10 mouse cellular contexts compared by ENCODE assay signal in genomic region chr10:62987341-62987740, GRCm38 (mm10). TPM values are rescaled to one million over a fixed set of nuclear protein-coding genes. Genes with fewer than 3 reads are reported as not detected.
A peak's percentile ranks its signal among the peaks of the same experiment; 100 is the strongest.
DNase-seq lines count a peak whose midpoint lies in the region; ATAC-seq and TF ChIP-seq lines count a peak whose summit lies in the region.
"Had no signal": no experiment of that assay in that cellular context is flagged by ENCODE, and none has a peak within 500 bp of the region (broad histone marks: within the 10 kb centered on the region; RNA-seq: fewer than 3 reads in every experiment).

No protein-coding gene starts in this region.

- ATAC-seq in liver, embryonic 11.5 days (replicated peaks; ENCODE audit: low FRiP score): no peak

- H3K36me3 ChIP-seq in liver, embryonic 11.5 days (ENCODE audit: control insufficient read depth, insufficient read depth, low read length): 0 out of 2 replicates have a peak, but pooled peaks cover 8% of the 10 kb centered on the region

- no peaks in the 10 kb centered on the region for H3K27me3 ChIP-seq in liver, embryonic 11.5 days (replicated peaks; ENCODE audit: control insufficient read depth, insufficient read depth, low read length)
- H3K27me3 ChIP-seq: limb, embryonic 13.5 days; stomach, embryonic 15.5 days had no signal

- no peak for TF ChIP-seq POLR2A in bone marrow macrophage, adult 2 months (IDR thresholded peaks at IDR 0.05; ENCODE audit: borderline replicate concordance, low read depth, low read length)

- intact Hi-C loops in gastrocnemius, postnatal 14 days (cut with DNase I; ENCODE audit: low total_unique reads): no loop called here

- H3K9ac ChIP-seq in liver, embryonic 11.5 days (ENCODE audit: low read depth, low read length): no peak overlapping the region
- H3K9ac ChIP-seq: limb, embryonic 13.5 days; stomach, embryonic 15.5 days had no signal

- peak; percentile 63 for TF ChIP-seq CTCF in bone marrow macrophage, adult 2 months (IDR thresholded peaks at IDR 0.05; ENCODE audit: low read depth, low read length)

- H3K9me3 ChIP-seq in liver, embryonic 11.5 days (ENCODE audit: control insufficient read depth, low read length): no peaks in the 10 kb centered on the region
- H3K9me3 ChIP-seq: limb, embryonic 13.5 days; stomach, embryonic 15.5 days had no signal

- H3K4me2 ChIP-seq in liver, embryonic 11.5 days: no peak overlapping the region
- H3K4me2 ChIP-seq: limb, embryonic 13.5 days; stomach, embryonic 15.5 days had no signal

- H3K4me1 ChIP-seq in liver, embryonic 11.5 days (replicated peaks; ENCODE audit: control insufficient read depth, insufficient read depth, low read length): no peaks in the 10 kb centered on the region
- H3K4me1 ChIP-seq in bone marrow macrophage, adult 2 months (ENCODE audit: control insufficient read depth, insufficient read depth, low read length): no peaks in the 10 kb centered on the region
- H3K4me1 ChIP-seq: limb, embryonic 13.5 days; stomach, embryonic 15.5 days had no signal

- no peak overlapping the region for H3K4me3 ChIP-seq in liver, embryonic 11.5 days (ENCODE audit: low read depth, low read length)
- H3K4me3 ChIP-seq in bone marrow macrophage, adult 2 months (ENCODE audit: insufficient read depth, low read length): no peak overlapping the region
- H3K4me3 ChIP-seq: limb, embryonic 13.5 days; stomach, embryonic 15.5 days had no signal

- no peak overlapping the region for H3K27ac ChIP-seq in liver, embryonic 11.5 days (ENCODE audit: low read depth, low read length)
- H3K27ac ChIP-seq in bone marrow macrophage, adult 2 months (ENCODE audit: insufficient read depth, low read depth, low read length): no peak overlapping the region
- H3K27ac ChIP-seq: limb, embryonic 13.5 days; stomach, embryonic 15.5 days had no signal

- DNase-seq in cerebellum, postnatal 4 days (ENCODE audit: low spot score in 2 of 2): peak; percentile 46
- DNase-seq in cerebellum, adult 9-10 months: no peak
- DNase-seq in liver: peak; percentile 64
- DNase-seq in liver, embryonic 11.5 days (ENCODE audit: low spot score): no peak
- peak; percentile 24 for DNase-seq in lung, postnatal 14 days
- DNase-seq in adipocyte (ENCODE audit: low spot score): no peak
- no peak for DNase-seq in gastrocnemius, postnatal 14 days

- WGBS in liver, embryonic 11.5 days: 21% methylated on average over 3 of the region's 3 CpGs

RNA-seq across cellular contexts. Expression of gene Rufy2, which starts 7.3 kb away (rescaled TPM):
- 5.7 and 9.8 TPM in 2 replicates for polyA plus RNA-seq in liver, embryonic 11.5 days (2014; fragmentation: Nextera tagmentation; extraction: Ambion mirVana)
- polyA plus RNA-seq in bone marrow macrophage, adult 2 months (2012; ENCODE audit: insufficient read depth, insufficient read length, missing spikeins): 17.4 and 18.9 TPM in 2 replicates
- 1 to 10 TPM; 7.4 to 8.4 TPM for total RNA-seq in gastrocnemius, postnatal 14 days (2021)

RNA-seq across cellular contexts. Expression of gene Hnrnph3, which starts 36.7 kb away (rescaled TPM):
- 52.6 and 57.1 TPM in 2 replicates for polyA plus RNA-seq in liver, embryonic 11.5 days (2014; fragmentation: Nextera tagmentation; extraction: Ambion mirVana)
- 44.2 and 55.0 TPM in 2 replicates for polyA plus RNA-seq in bone marrow macrophage, adult 2 months (2012; ENCODE audit: insufficient read depth, insufficient read length, missing spikeins)
- total RNA-seq in gastrocnemius, postnatal 14 days (2021): 10 to 100 TPM; 12.6 to 14.4 TPM

RNA-seq across cellular contexts. Expression of gene Pbld2, which starts 36.8 kb away (rescaled TPM):
- 0.73 and 1.2 TPM in 2 replicates for polyA plus RNA-seq in liver, embryonic 11.5 days (2014; fragmentation: Nextera tagmentation; extraction: Ambion mirVana)
- 0.24 and 0.87 TPM in 2 replicates for polyA plus RNA-seq in bone marrow macrophage, adult 2 months (2012; ENCODE audit: insufficient read depth, insufficient read length, missing spikeins)
- total RNA-seq in gastrocnemius, postnatal 14 days (2021): 1 to 10 TPM; 1.8 to 2.0 TPM

RNA-seq across cellular contexts. Expression of gene Dna2, which starts 40.5 kb away (rescaled TPM):
- 58.1 and 61.6 TPM in 2 replicates for polyA plus RNA-seq in liver, embryonic 11.5 days (2014; fragmentation: Nextera tagmentation; extraction: Ambion mirVana)
- polyA plus RNA-seq in bone marrow macrophage, adult 2 months (2012; ENCODE audit: insufficient read depth, insufficient read length, missing spikeins): 17.3 and 18.3 TPM in 2 replicates
- total RNA-seq in gastrocnemius, postnatal 14 days (2021): 1 to 10 TPM in 1 of 2 experiments, under 1 TPM in 1; 0.94 to 1.4 TPM

Comparison
In these comparisons a context has a peak if more than half of its experiments do, and no peak if none do; other contexts are left out.
1. DNase-seq: peak in cerebellum, postnatal 4 days (2 of 2), liver (single experiment) and lung, postnatal 14 days (single experiment); none in cerebellum, adult 9-10 months (single experiment), liver, embryonic 11.5 days (single experiment), adipocyte (single experiment) and gastrocnemius, postnatal 14 days (single experiment).